Mouse (Mus musculus): ENCODE data around the gene Nsg2. TPM values are rescaled to one million over a fixed set of nuclear protein-coding genes. Genes with fewer than 3 reads are reported as not detected.

The Nsg2 gene
- polyA plus RNA-seq, 1 experiment from 2014 or later: 0.88 TPM

DNA sequence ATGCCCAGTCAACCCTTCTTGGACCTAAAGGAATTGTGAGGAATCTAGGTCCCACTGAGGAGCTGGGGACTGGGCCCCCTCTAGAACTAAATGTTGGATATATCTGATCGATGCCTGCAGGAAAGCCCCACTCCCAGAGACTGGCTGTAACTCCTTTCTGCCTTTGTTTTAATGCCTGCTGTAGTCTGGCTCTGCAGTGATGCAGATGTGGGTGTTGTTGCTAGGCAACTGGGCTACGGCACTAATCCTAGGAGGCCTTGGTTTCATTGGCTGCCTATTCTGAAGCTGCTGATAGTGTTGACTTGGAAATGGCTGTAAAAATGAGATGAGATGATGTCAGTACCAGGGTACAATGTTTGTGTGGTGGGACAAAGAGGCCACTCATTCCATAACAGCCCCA is 87.1 kb downstream of the Nsg2 start:
- Histone ChIP-seq H3K36me3 (no peaks in the 10 kb centered on the region), H3K4me3 (no peak overlapping the region), H3K27me3 (replicated peaks) (no peaks in the 10 kb centered on the region), H3K27ac (replicated peaks) (no peak overlapping the region), H3K4me2 (no peak overlapping the region), H3K4me1 (peaks cover 8% of the 10 kb centered on the region), H3K9ac (no peak overlapping the region), H3K9me3 (no peaks in the 10 kb centered on the region)
- 31% methylated on average over 2 of the region's 2 CpGs for WGBS
- ATAC-seq (ENCODE audit: extremely low read depth, insufficient number of reproducible peaks, low FRiP score, low TSS enrichment): no peak

DNA sequence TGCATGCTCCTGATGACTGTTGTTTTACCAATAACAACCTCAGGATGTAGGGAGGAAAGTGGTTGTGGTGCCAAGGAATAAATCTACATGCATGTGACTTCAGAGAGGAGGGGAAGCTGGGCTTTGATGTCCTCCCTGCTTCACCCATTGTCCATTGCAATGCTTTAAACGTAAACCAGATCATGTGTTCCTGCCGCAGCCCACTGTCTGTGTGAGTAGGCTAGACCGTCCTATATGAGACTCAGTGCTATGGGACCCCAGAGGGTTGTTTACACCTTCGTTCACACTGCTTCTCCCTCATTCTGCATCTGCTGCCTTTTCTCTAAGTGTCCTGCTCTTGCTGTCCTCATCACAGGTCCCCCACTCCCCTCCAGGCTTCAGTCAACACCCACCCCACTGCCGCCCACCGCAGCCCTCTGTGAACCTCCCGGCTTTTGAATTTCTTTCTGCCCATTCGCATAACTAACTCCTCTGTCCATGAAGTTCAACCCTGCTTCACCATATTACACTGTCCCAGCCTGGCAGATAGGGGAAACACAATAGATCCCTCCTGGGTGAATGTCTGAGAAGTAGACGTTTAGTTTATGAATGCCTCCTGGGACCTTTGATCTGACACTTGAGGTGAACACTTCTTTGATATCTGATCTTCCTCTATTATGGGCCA is 87.6 kb downstream of the Nsg2 start:
- Histone ChIP-seq H3K36me3 (no peaks in the 10 kb centered on the region), H3K4me1 (peaks cover 8% of the 10 kb centered on the region), H3K4me2 (no peak overlapping the region), H3K27me3 (replicated peaks) (no peaks in the 10 kb centered on the region), H3K4me3 (no peak overlapping the region), H3K9ac (no peak overlapping the region), H3K9me3 (no peaks in the 10 kb centered on the region), H3K27ac (replicated peaks) (no peak overlapping the region)
- WGBS: 75% methylated on average over 9 of the region's 9 CpGs
- no peak for ATAC-seq (ENCODE audit: extremely low read depth, insufficient number of reproducible peaks, low FRiP score, low TSS enrichment)

DNA sequence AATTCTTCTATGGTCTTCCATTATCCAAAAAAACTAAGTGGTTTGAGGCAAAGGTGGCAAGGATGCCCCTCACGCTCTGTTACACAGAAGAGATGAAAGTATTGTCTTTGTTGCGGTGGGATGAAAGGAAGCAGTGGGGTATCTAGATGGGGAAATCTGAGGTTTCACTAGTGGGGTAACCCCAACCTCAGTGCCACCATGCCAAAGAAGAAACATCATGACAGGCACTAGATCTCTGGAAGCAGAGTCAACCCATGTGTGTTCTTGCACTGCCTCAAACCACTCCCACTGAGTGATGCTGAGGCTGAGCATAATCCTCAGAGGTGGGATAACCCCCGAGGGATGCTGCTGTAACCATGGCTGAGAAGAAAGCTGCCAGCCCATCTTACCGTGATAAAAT is 95.5 kb downstream of the Nsg2 start:
- no peaks in the 10 kb centered on the region for H3K9me3 ChIP-seq
- H3K4me3 ChIP-seq: no peak overlapping the region
- no peaks in the 10 kb centered on the region for H3K27me3 ChIP-seq (replicated peaks)
- no peaks in the 10 kb centered on the region for H3K36me3 ChIP-seq
- no peak overlapping the region for H3K9ac ChIP-seq
- 66% methylated on average over 4 of the region's 4 CpGs for WGBS
- no peak overlapping the region for H3K4me2 ChIP-seq
- no peak overlapping the region for H3K27ac ChIP-seq (replicated peaks)
- no peak for ATAC-seq (ENCODE audit: extremely low read depth, insufficient number of reproducible peaks, low FRiP score, low TSS enrichment)
- no peaks in the 10 kb centered on the region for H3K4me1 ChIP-seq

DNA sequence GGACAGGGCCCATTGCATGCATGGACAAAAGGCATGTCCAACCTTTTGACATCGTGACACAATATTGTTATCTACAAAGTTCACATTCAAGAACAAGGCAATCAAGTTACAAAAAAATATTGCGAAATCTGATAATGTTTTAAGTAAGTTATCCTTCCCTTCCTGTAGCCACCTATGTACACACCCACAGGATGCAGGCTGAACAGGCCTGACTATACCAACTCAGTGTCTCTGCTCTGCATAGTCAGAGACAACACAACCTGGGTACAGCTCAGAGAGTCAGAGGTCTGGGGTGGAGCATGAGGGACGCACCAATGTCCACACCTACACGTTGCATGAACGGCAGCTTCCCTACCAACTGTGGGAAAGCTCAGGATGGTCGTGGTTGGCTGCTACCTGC is 96.1 kb downstream of the Nsg2 start:
- H3K36me3 ChIP-seq: no peaks in the 10 kb centered on the region
- H3K4me1 ChIP-seq: 0 out of 2 replicates have a peak, but pooled peaks cover 2% of the 10 kb centered on the region
- no peak overlapping the region for H3K9ac ChIP-seq
- H3K27ac ChIP-seq (replicated peaks): no peak overlapping the region
- H3K27me3 ChIP-seq (replicated peaks): no peaks in the 10 kb centered on the region
- H3K4me3 ChIP-seq: no peak overlapping the region
- WGBS: 82% methylated on average over 6 of the region's 6 CpGs
- no peak for ATAC-seq (ENCODE audit: extremely low read depth, insufficient number of reproducible peaks, low FRiP score, low TSS enrichment)
- no peak overlapping the region for H3K4me2 ChIP-seq
- H3K9me3 ChIP-seq: no peaks in the 10 kb centered on the region

- Histone ChIP-seq H3K9me3 (no peaks in the 10 kb centered on the region), H3K9ac (no peak overlapping the region), H3K36me3 (no peaks in the 10 kb centered on the region), H3K27me3 (replicated peaks) (peaks cover 12% of the 10 kb centered on the region), H3K4me2 (no peak overlapping the region), H3K4me3 (no peak overlapping the region), H3K27ac (replicated peaks) (no peak overlapping the region), H3K4me1 (peaks cover 19% of the 10 kb centered on the region)
- 56% methylated on average over 3 of the region's 3 CpGs for WGBS
- ATAC-seq (ENCODE audit: extremely low read depth, insufficient number of reproducible peaks, low FRiP score, low TSS enrichment): no peak
These were observed 100.9 kb downstream of the Nsg2 start for GRCm38 (mm10) chr11:32101059-32101632.

DNA sequence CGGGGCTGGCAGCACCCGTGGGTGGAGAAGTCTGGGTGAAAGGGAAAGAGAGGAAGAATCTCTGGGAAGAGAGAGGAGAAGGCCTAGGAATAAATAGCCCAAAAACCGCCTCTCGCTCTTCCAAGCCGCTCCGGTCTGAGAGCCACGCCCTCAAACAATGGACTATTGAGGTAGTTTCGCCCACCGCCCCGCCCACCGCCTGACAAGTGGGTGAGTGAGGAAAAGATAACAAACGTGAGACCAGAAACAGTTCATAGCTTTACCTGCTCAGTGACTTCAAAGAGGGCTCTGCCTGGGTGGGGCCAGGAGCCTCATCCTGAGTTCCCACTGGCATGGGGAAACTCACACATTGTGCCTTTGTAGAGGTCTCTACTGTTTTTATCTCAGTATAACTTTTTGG is 102.7 kb downstream of the Nsg2 start:
- Histone ChIP-seq H3K27me3 (replicated peaks) (peaks cover 12% of the 10 kb centered on the region), H3K27ac (replicated peaks) (no peak overlapping the region), H3K9me3 (no peaks in the 10 kb centered on the region), H3K4me2 (peak overlapping the region; percentile 59), H3K4me1 (peaks cover 19% of the 10 kb centered on the region), H3K9ac (peak overlapping the region; percentile 62), H3K4me3 (peak overlapping the region; percentile 30), H3K36me3 (no peaks in the 10 kb centered on the region)
- no peak for ATAC-seq (ENCODE audit: extremely low read depth, insufficient number of reproducible peaks, low FRiP score, low TSS enrichment)
- WGBS: 13% methylated on average over 12 of the region's 12 CpGs

DNA sequence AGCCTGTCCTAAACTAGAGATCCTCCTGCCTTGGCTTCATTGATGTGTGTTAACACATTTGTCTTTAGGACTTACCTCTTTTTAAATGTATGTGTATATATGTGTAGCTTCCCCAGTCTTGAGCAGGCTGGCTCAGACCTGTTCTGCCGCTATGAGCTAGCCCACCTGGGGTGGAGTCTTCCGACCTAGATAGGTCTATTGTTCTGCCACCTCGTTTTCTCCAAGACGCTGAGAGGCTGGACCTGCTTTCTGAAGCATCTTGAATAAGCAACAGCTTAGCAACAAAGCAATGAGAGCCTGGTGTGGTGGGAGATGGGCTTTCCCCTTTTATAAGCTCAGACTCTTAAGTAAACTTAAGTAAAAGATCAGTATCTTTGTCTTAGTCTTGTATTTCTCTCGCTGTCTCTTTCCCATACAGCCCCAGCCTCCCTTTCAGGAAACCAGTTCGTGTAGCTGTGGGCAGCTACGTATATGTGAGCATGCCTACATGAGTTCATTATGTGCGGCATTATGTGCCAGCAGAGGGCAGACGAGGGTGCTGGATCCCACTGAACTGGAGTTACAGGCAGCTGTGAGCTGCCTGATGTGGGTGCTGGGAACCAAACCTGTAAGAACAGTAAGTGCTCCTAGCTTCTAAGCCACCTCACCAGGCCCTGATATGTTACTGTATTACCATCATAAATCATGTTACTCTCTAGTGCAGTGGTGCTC is 104.3 kb downstream of the Nsg2 start:
- Histone ChIP-seq H3K27me3 (replicated peaks) (peaks cover 12% of the 10 kb centered on the region), H3K4me2 (no peak overlapping the region), H3K9me3 (no peaks in the 10 kb centered on the region), H3K9ac (no peak overlapping the region), H3K36me3 (no peaks in the 10 kb centered on the region), H3K4me1 (peaks cover 19% of the 10 kb centered on the region), H3K27ac (replicated peaks) (no peak overlapping the region), H3K4me3 (no peak overlapping the region)
- ATAC-seq (ENCODE audit: extremely low read depth, insufficient number of reproducible peaks, low FRiP score, low TSS enrichment): no peak
- WGBS: 70% methylated on average over 9 of the region's 9 CpGs

DNA sequence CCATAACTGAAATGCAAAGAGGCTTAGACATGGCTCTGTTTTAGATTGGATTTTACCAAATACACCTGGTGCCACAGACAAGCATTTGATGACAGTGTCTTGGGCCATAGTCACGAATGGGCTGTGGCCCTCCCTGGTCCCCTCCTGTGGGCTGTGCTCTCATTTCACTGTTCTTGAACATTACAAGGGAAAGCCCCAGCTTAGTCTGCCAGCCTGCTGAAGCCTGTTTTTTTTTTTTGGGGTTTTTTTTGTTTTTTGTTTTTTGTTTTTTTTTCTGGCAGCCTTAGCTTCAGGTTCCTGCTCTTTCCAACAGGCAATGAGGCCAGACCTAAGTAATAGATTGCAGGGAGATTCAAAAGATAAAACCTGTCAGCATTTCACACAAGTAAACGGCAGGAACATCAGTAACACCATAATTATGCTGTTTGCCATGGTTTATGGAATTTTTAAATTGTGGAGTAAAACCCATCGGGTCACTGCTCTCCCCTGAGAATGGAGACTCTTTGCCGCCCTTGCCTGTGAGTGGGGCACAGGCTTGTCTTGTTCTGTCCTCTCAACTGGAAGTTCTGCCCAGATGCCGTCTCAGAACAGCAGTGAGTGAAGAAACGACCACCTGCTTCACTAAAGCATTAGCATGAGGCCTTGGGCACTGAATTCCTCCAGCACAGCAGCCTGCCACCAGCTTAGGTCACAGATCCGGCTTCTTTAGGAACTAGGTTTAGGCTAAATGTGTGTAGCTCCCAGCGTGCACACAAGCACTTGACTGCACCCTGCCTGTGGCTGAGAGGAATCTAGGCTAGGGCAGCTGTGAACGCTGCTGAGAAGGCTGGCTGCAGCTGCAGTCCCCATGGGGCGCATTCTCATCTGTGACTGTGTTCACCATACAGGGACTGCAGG is 105.7 kb downstream of the Nsg2 start:
- Histone ChIP-seq H3K27me3 (replicated peaks) (peaks cover 12% of the 10 kb centered on the region), H3K27ac (replicated peaks) (no peak overlapping the region), H3K4me1 (peaks cover 19% of the 10 kb centered on the region), H3K9ac (no peak overlapping the region), H3K9me3 (no peaks in the 10 kb centered on the region), H3K36me3 (no peaks in the 10 kb centered on the region), H3K4me2 (no peak overlapping the region), H3K4me3 (no peak overlapping the region)
- 46% methylated on average over 10 of the region's 10 CpGs for WGBS
- ATAC-seq (ENCODE audit: extremely low read depth, insufficient number of reproducible peaks, low FRiP score, low TSS enrichment): no peak

DNA sequence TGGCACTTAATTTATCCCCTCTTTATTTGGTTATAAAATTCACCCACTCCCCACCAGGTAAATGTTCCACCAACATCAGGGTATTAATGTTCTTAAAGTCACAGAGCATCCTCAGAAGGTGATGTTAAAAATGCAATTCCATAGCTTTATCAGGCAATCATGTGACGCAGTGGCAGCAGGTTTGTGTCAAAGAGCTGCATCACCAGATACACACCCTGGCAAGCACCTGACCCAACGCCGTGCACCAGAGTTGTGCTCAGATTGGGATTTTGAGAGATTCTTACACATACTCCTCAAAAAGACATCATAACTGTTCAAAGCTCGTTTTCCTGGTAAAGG is 106.4 kb downstream of the Nsg2 start:
- H3K36me3 ChIP-seq: no peaks in the 10 kb centered on the region
- peaks cover 15% of the 10 kb centered on the region for H3K4me1 ChIP-seq
- H3K4me3 ChIP-seq: no peak overlapping the region
- no peak for ATAC-seq (ENCODE audit: extremely low read depth, insufficient number of reproducible peaks, low FRiP score, low TSS enrichment)
- H3K4me2 ChIP-seq: no peak overlapping the region
- no peak overlapping the region for H3K27ac ChIP-seq (replicated peaks)
- peaks cover 12% of the 10 kb centered on the region for H3K27me3 ChIP-seq (replicated peaks)
- H3K9me3 ChIP-seq: no peaks in the 10 kb centered on the region
- H3K9ac ChIP-seq: no peak overlapping the region
- WGBS: 75% methylated on average over 4 of the region's 4 CpGs

DNA sequence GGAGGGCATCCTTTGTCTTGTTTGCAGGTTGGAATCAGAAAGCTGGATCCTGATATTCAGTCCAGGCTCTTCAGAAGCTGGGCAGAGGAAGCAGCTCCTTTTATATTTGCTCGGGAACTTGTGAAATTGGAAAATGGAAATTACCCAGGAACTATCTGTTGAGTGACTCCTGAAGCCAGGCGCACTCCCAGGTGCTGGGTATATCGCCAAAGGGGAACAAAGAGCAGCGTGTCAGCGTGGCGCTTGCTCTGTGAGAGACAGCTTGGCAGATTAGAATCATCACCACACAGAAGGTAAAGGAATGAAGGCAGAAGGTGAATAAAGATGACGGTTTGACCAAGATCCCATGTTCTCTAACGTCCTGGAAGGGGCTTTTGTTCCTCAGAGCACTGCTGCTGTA is 108.2 kb downstream of the Nsg2 start:
- Histone ChIP-seq H3K27ac (replicated peaks) (no peak overlapping the region), H3K4me3 (no peak overlapping the region), H3K4me2 (no peak overlapping the region), H3K9ac (no peak overlapping the region), H3K4me1 (no peaks in the 10 kb centered on the region), H3K27me3 (replicated peaks) (no peaks in the 10 kb centered on the region), H3K9me3 (no peaks in the 10 kb centered on the region), H3K36me3 (no peaks in the 10 kb centered on the region)
- ATAC-seq (ENCODE audit: extremely low read depth, insufficient number of reproducible peaks, low FRiP score, low TSS enrichment): no peak
- WGBS: 63% methylated on average over 8 of the region's 8 CpGs
